Comparison of ENCODE assay signal across 8 mouse cellular contexts in the genomic region with DNA sequence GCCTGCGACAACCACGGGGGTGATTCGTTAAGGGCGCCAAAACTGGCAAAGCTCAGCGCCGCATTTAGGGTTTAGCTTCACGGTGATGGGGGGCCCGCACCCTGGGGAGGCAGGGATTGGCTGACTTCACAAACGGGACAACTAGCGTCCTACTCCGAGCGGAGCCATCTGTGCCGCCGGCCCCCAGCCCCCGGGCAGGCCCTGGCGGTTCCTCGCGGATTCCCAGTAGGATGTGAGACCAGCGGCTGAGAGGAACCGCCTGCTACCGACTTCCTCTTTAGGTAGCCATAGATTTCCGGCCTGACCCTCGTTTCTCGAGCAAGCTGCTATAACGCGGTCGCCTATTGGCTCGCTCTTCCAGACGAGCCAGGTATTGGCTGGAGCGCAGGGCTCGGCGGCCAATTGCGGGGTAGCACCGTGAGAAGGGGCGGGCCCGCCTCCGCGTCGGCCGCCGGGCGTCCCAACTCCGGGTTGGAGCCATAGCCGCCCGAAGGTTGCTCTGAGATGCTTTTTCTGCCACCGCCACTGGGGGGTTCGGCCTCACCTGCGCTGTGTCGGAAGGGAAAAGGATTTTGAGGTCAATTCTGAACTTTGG. TPM values are rescaled to one million over a fixed set of nuclear protein-coding genes. Genes with fewer than 3 reads are reported as not detected.
DNase-seq lines count a peak whose midpoint lies in the region; ATAC-seq and TF ChIP-seq lines count a peak whose summit lies in the region.

A gene (plus strand): TSS at position 182 of the 595 bp plus-strand sequence.

- H3K4me1 ChIP-seq in bone marrow, adult 2 months (ENCODE audit: control insufficient read depth, insufficient read depth, low read length), result no peaks in the 10 kb centered on the region
- H3K4me1 ChIP-seq in embryonic facial prominence, embryonic 15.5 days, result peaks cover 4% of the 10 kb centered on the region; the same call in 1 of the 2 replicates
- peaks cover 18% of the 10 kb centered on the region for H3K4me1 ChIP-seq in limb, embryonic 14.5 days (ENCODE audit: control insufficient read depth, insufficient read depth, low read length)
- peaks cover 5% of the 10 kb centered on the region; the same call in 1 of the 2 replicates for H3K4me1 ChIP-seq in midbrain, postnatal 0 days (ENCODE audit: insufficient read depth, low read length)

- H3K27me3 ChIP-seq in embryonic facial prominence, embryonic 15.5 days, result no peaks in the 10 kb centered on the region
- H3K27me3 ChIP-seq in limb, embryonic 14.5 days (ENCODE audit: control insufficient read depth, insufficient read depth, low read length), result no peaks in the 10 kb centered on the region
- H3K27me3 ChIP-seq in midbrain, postnatal 0 days (ENCODE audit: insufficient read depth, low read length), result 0 out of 2 replicates have a peak, but pooled peaks cover 4% of the 10 kb centered on the region

- H3K9ac ChIP-seq in embryonic facial prominence, embryonic 15.5 days, result peak within 1 kb of the TSS; percentile 70
- peak within 1 kb of the TSS; percentile 84 for H3K9ac ChIP-seq in limb, embryonic 14.5 days (ENCODE audit: low read depth, low read length, severe bottlenecking)
- peak within 1 kb of the TSS; percentile 83 for H3K9ac ChIP-seq in midbrain, postnatal 0 days (replicated peaks; ENCODE audit: low read length, poor library complexity, severe bottlenecking)

- peak within 1 kb of the TSS; percentile 71 for H3K27ac ChIP-seq in bone marrow, adult 2 months (ENCODE audit: control insufficient read depth, insufficient read depth, low read depth, low read length, poor library complexity)
- peak within 1 kb of the TSS; percentile 91 for H3K27ac ChIP-seq in embryonic facial prominence, embryonic 15.5 days (replicated peaks)
- peak within 1 kb of the TSS; percentile 80 for H3K27ac ChIP-seq in limb, embryonic 14.5 days (replicated peaks; ENCODE audit: low read depth, low read length)
- H3K27ac ChIP-seq in midbrain, postnatal 0 days (ENCODE audit: low read depth, low read length), result peak within 1 kb of the TSS; percentile 92

- peak within 1 kb of the TSS; percentile 69 for H3K4me3 ChIP-seq in bone marrow, adult 2 months (replicated peaks; ENCODE audit: control insufficient read depth, low read depth, low read length)
- peak within 1 kb of the TSS; percentile 74 for H3K4me3 ChIP-seq in embryonic facial prominence, embryonic 15.5 days (replicated peaks)
- peak within 1 kb of the TSS; percentile 66 for H3K4me3 ChIP-seq in limb, embryonic 14.5 days (replicated peaks; ENCODE audit: low read length)
- H3K4me3 ChIP-seq in midbrain, postnatal 0 days (ENCODE audit: low read depth, low read length), result peak within 1 kb of the TSS; percentile 56

- peak; percentile 34; the same call in 1 of the 2 replicates for TF ChIP-seq CTCF in bone marrow, adult 2 months (IDR thresholded peaks at IDR 0.05; ENCODE audit: control insufficient read depth, insufficient read depth, low read length)
- TF ChIP-seq CTCF in midbrain, postnatal 0 days (IDR thresholded peaks at IDR 0.05), result peak; percentile 76

- ATAC-seq in embryonic facial prominence, embryonic 15.5 days (ENCODE audit: insufficient number of reproducible peaks, low FRiP score, low TSS enrichment, low read depth), result peak; percentile 100
- peak; percentile 100 for ATAC-seq in limb, embryonic 14.5 days (ENCODE audit: low FRiP score, low read depth)
- ATAC-seq in midbrain, postnatal 0 days (ENCODE audit: low FRiP score), result peak; percentile 100

- H3K9me3 ChIP-seq in embryonic facial prominence, embryonic 15.5 days (replicated peaks), result no peaks in the 10 kb centered on the region
- H3K9me3 ChIP-seq in limb, embryonic 14.5 days (ENCODE audit: control insufficient read depth, low read length), result no peaks in the 10 kb centered on the region
- no peaks in the 10 kb centered on the region for H3K9me3 ChIP-seq in midbrain, postnatal 0 days (ENCODE audit: low read length)

- peak; percentile 92 for DNase-seq in 3134 (ENCODE audit: extremely low read depth, insufficient read length, low spot score)
- peak; percentile 90 for DNase-seq in heart, adult 8-10 months (ENCODE audit: low spot score)
- DNase-seq in kidney, adult 9 months, result peak; percentile 94
- peak; percentile 98 for DNase-seq in limb, embryonic 14.5 days (ENCODE audit: low spot score)
- peak; percentile 98 for DNase-seq in midbrain, postnatal 0 days (ENCODE audit: low spot score)
- peak; percentile 84 to 89 for DNase-seq in spleen, postnatal 14 days (ENCODE audit: low spot score in 2 of 2)

- H3K36me3 ChIP-seq in embryonic facial prominence, embryonic 15.5 days, result peaks cover 18% of the 10 kb centered on the region
- H3K36me3 ChIP-seq in limb, embryonic 14.5 days (ENCODE audit: control insufficient read depth, insufficient read depth, low read length), result peaks cover 28% of the 10 kb centered on the region
- 0 out of 2 replicates have a peak, but pooled peaks cover 3% of the 10 kb centered on the region for H3K36me3 ChIP-seq in midbrain, postnatal 0 days (ENCODE audit: insufficient read depth, low read length)

- under 1% methylated on average over 49 of the region's 49 CpGs for WGBS in bone marrow, adult 2 months
- WGBS in embryonic facial prominence, embryonic 15.5 days, result under 1% methylated on average over 49 of the region's 49 CpGs
- under 1% methylated on average over 49 of the region's 49 CpGs for WGBS in limb, embryonic 14.5 days
- WGBS in midbrain, postnatal 0 days, result under 1% methylated on average over 49 of the region's 49 CpGs

- no peak; the same call in 1 of the 2 replicates for TF ChIP-seq POLR2A in bone marrow, adult 2 months (IDR thresholded peaks at IDR 0.05; ENCODE audit: borderline replicate concordance, control insufficient read depth, low read depth, low read length)
- TF ChIP-seq POLR2A in limb, embryonic 14.5 days (IDR thresholded peaks at IDR 0.05; ENCODE audit: borderline replicate concordance, extremely low read depth, insufficient read depth, insufficient read length), result peak; percentile 64; the same call in 1 of the 2 replicates

- peak within 1 kb of the TSS; percentile 86 for H3K4me2 ChIP-seq in embryonic facial prominence, embryonic 15.5 days (replicated peaks)
- H3K4me2 ChIP-seq in limb, embryonic 14.5 days (replicated peaks; ENCODE audit: low read depth, low read length, severe bottlenecking), result peak within 1 kb of the TSS; percentile 85
- H3K4me2 ChIP-seq in midbrain, postnatal 0 days (ENCODE audit: low read depth, low read length, poor library complexity, severe bottlenecking), result peak within 1 kb of the TSS; percentile 89

RNA-seq across cellular contexts. Expression of the gene that starts here (rescaled TPM):
- polyA plus RNA-seq in bone marrow, adult 2 months (2011; ENCODE audit: insufficient read depth, insufficient read length, low replicate concordance, missing spikeins), result 2.0 TPM in 1 of 2 replicates, not detected in the other
- polyA plus RNA-seq in embryonic facial prominence, embryonic 15.5 days (2015; fragmentation: Nextera tagmentation; extraction: Ambion mirVana), result 1.5 and 1.7 TPM in 2 replicates
- total RNA-seq in heart, adult 8-10 months (2022), result 1 to 10 TPM; 2.3 to 3.5 (median 2.5) TPM
- polyA plus RNA-seq in limb, embryonic 14.5 days (2012; rRNA removed), result 1.2 and 1.6 TPM in 2 replicates
- polyA plus RNA-seq in limb, embryonic 14.5 days (2014; fragmentation: Nextera tagmentation; extraction: Ambion mirVana), result 0.87 and 1.4 TPM in 2 replicates
- 0.16 and 0.66 TPM in 2 replicates for total RNA-seq in midbrain, postnatal 0 days (2014; rRNA removed)
- 1.1 TPM in 2 replicates for polyA plus RNA-seq in midbrain, postnatal 0 days (2015; fragmentation: Nextera tagmentation; extraction: Ambion mirVana)

Comparison
In these comparisons a context has a peak if more than half of its experiments do, and no peak if none do; other contexts are left out.
1. Peak in every context shown above with its lines: DNase-seq, ATAC-seq, H3K4me3 ChIP-seq and H3K27ac ChIP-seq.